Mouse (Mus musculus) cerebellum, adult 8-10 months (tissue): ENCODE results near the gene Gstm3.
"Not testable (repeated sequence)": the region's sequence is repeated elsewhere in the genome, so short reads cannot be mapped to it uniquely, and the experiment has no call there.

ENCODE experiments used
- DNase-seq: peaks from one replicate; pipeline ENCODE4 v3.0.0; 2022

Gene Gstm3

GRCm38 (mm10) chr3:107968724-107969395, at the start of gene Gstm3:
TSS of gene Gstm3 (minus strand) at chr3:107969283.
- DNase-seq = no peak

GRCm38 (mm10) chr3:108018190-108018820, 49.2 kb upstream of the Gstm3 start:
- DNase-seq = no peak

- DNase-seq = peak; percentile 84
These were observed 48.5 kb upstream of the Gstm3 start, which contains the start of gene Gstm1 for GRCm38 (mm10) chr3:108017473-108018189. TSS of gene Gstm1 (minus strand) at chr3:108017973.

DNA sequence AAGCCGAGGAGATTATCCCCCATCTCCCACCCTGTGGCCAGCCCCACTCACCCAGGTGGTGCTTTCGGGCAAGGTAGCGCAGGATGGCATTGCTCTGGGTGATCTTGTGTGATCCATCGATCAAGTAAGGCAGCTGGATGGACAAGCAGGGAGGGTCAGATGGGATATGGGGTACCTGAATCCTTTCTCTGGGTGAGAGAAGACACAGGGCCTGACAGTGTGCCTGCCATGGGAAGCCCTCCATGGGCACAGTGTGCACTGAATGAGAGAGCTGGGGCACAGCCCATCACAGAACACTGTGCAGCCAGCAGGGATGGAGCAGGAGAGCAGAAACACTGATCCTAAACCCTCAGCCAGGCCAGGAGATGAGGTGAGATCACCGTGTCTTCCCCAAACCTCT, 47.4 kb upstream of the Gstm3 start:
- DNase-seq = not testable (repeated sequence)

- no peak for DNase-seq
These were observed 45.9 kb upstream of the Gstm3 start for GRCm38 (mm10) chr3:108014974-108015346.

GRCm38 (mm10) chr3:108014098-108014973, 45.3 kb upstream of the Gstm3 start:
- no peak for DNase-seq

DNA sequence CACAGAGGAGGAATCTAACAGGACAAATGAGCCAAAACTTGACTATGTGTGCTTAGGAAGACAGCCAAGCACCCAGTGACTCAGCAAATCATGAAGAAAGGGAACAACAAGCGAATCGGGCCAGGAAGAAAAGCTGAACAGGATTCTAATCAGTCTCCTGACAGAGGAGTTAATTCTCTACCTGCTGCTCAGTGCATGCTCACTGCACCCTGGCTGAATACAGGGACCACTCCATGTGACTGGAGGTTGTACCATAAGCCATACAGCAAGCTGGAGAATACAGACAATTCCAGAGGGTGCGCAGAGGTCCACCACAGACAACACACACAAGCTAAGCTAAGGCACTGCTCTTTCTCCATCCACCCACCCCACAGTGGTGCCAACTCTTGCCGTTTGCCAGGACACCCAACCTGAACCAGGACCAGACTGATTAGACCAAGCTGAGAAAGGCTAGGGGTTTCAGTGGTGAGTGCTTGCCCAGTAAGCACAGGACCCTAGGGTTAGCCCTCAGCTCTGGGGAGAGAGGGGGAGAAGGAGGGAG, 44.3 kb upstream of the Gstm3 start:
- no peak for DNase-seq

- no peak for DNase-seq
These were observed 42.5 kb upstream of the Gstm3 start for GRCm38 (mm10) chr3:108011558-108011957.

- no peak for DNase-seq
These were observed 41.2 kb upstream of the Gstm3 start for GRCm38 (mm10) chr3:108010286-108010685.

DNA sequence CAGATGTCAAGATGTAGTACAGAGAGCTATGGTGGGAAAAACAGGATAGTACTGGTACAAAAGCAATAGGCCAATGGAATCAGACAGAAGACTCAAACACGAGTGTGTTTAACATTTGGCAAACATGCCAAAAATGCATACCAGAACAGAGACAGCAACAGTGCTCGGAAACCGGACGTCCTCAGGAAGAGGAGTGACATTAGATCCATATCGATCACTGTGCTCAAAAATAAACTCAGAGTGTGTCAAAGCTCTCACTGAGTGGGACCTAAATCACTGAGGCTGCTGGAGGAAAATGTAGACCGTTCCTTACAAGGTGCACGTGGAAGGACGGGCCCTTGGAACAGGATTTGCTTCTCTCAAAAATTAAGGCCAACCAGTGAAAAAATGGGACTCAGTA, 32.9 kb upstream of the Gstm3 start:
- no peak for DNase-seq

DNA sequence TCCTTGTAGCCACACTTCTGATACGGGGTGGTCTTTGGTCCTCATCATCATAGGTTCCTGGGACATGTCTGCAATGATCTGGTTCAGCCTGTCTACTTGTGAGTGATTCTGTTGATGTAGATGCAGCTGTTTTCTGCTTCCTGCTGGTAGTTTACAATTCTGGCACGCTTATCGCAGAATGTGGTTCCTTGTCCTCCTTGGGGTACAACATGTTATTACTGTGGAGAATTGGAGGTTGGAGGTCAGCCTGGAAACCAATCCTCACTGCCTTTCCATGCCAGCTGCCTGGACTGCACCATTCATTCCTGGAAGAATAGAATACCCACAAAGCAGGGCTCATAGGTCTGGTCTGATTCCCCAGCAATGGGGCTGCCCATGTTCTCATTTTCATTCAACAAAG, 30.4 kb upstream of the Gstm3 start:
- DNase-seq = no peak

DNA sequence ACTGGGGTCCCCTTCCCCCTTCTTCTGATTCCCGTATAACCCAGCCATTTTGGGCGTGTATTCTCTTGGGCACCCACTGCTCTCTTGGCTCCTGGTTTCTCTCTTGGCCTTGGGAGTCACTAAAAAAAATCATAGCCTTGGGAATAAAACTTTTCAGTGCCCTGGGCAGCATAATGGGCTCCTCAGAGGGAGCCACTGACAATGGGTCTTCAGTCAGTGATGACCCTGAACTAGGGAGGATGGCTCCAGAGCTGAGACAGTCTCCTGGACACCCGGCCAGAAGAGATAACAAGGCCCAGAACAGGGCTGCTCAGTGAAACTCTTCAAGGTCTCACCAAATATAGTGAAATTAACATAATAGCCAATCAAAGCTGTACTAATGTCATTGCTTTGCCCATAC, 29.5 kb upstream of the Gstm3 start:
- no peak for DNase-seq

DNA sequence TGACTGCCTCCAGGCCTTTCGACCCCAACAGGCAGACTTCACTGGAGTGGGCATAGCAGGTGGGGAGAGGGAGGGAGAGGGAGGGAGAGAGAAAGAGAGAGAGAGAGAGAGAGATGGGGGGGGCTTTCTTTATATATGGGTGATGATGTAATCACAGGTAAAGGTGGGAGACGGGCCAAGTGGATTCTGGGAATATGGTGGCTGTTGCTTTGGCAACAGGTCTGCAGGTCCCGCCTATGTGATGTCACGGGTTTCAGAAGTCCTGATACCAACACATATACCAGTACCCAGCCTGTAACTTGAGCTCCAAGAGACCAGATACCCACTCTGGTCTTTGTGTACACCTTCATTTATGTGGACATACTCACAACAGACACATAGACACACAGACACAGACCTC, 27.5 kb upstream of the Gstm3 start:
- DNase-seq = no peak

GRCm38 (mm10) chr3:107995974-107996373, 26.9 kb upstream of the Gstm3 start:
- DNase-seq = not testable (repeated sequence)

- DNase-seq = no peak
These were observed 17.0 kb upstream of the Gstm3 start, which contains the start of gene Gstm2 for GRCm38 (mm10) chr3:107986041-107986562. TSS of gene Gstm2 (minus strand) at chr3:107986453.

GRCm38 (mm10) chr3:107985141-107985540, 16.1 kb upstream of the Gstm3 start:
- not testable (repeated sequence) for DNase-seq

- no peak for DNase-seq
These were observed 15.4 kb upstream of the Gstm3 start for GRCm38 (mm10) chr3:107984471-107984870.

GRCm38 (mm10) chr3:107983771-107984170, 14.7 kb upstream of the Gstm3 start:
- DNase-seq = no peak

- no peak for DNase-seq
These were observed 13.6 kb upstream of the Gstm3 start for GRCm38 (mm10) chr3:107982726-107983125.

DNA sequence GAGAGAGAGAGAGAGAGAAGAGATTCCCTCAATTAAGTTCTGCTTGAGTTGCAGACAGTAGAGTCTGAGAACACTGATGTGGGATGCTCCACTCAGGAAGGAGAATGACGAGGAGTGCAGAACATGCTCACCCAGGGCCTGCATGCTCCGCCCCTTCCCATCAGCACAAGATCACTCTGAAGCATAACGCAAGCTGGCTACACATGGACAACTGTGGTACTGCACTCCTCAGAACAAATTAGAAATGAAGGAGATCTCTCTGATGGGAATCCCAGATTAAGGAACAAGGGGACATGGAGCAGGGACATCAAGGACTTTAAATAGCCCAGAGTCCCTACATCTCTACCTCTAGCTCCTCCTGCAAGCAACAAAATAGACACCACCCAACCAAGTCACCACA, 12.2 kb upstream of the Gstm3 start:
- DNase-seq = no peak

DNA sequence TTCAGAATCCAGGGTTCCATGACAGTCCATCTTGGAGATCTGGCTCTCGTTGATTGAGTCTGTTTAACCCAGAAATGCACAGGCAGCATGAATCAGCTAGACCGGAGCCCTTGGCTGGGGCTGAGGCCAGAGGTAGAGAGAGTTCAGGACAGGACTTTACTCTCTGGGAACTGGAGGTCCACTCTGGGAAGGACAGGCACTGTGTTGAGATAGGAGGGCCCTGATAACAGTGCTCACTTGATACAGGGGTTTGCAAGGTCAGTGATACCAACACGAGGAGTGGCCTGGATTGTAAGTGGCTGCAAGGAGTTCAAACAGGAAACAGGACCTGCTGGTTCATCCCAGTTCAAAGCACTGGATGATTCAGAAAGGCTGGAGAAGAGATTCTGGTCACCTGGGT, 8.6 kb upstream of the Gstm3 start:
- DNase-seq = no peak

- DNase-seq = no peak
These were observed 5.2 kb upstream of the Gstm3 start for GRCm38 (mm10) chr3:107974237-107974636.
